Mouse (Mus musculus) forebrain, embryonic 14.5 days (tissue): ENCODE data around the gene Golm1. TPM values are rescaled to one million over a fixed set of nuclear protein-coding genes. Genes with fewer than 3 reads are reported as not detected.

ENCODE experiments used
- polyA plus RNA-seq: library from polyadenylated mRNA; unstranded; fragments of >200 nt; fragmentation: Nextera tagmentation; extraction: Ambion mirVana; gene quantifications from 2 replicates; pipeline ENCODE4 v1.2.1, GENCODE M21; 2014

The Golm1 gene
- polyA plus RNA-seq, 1 experiment from 2014 or later = 57.7 TPM

Other genes starting within 250 kb of the Golm1 start
- 51.8 and 69.6 TPM in 2 replicates for gene Agtpbp1, start 90.6 kb downstream of the Golm1 start, polyA plus RNA-seq
- gene Naa35, start 90.6 kb downstream of the Golm1 start, polyA plus RNA-seq = 152 and 157 TPM in 2 replicates
- gene 4921517D22Rik, start 18.3 kb upstream of the Golm1 start, polyA plus RNA-seq = not detected in 2 replicates
- not detected in 2 replicates for gene Spata31d1a, start 34.5 kb upstream of the Golm1 start, polyA plus RNA-seq
- gene Spata31d1b, start 36.5 kb upstream of the Golm1 start, polyA plus RNA-seq = not detected in 2 replicates
- gene Spata31d1d, start 55.9 kb upstream of the Golm1 start, polyA plus RNA-seq = not detected in 2 replicates
- 0.19 TPM in 1 of 2 replicates, not detected in the other for gene 1700014D04Rik, start 70.9 kb upstream of the Golm1 start, polyA plus RNA-seq
- 178 and 191 TPM in 2 replicates for gene Isca1, start 94.0 kb upstream of the Golm1 start, polyA plus RNA-seq
- not detected in 2 replicates for gene Gm49354, start 106.4 kb upstream of the Golm1 start, polyA plus RNA-seq
- gene Tut7, start 147.3 kb upstream of the Golm1 start, polyA plus RNA-seq = 33.5 and 43.0 TPM in 2 replicates